9 mouse cellular contexts compared by ENCODE assay signal in genomic region chr6:118373294-118373693, GRCm38 (mm10). TPM values are rescaled to one million over a fixed set of nuclear protein-coding genes. Genes with fewer than 3 reads are reported as not detected.
DNase-seq lines count a peak whose midpoint lies in the region; ATAC-seq and TF ChIP-seq lines count a peak whose summit lies in the region.
"Had no signal": no experiment of that assay in that cellular context is flagged by ENCODE, and none has a peak within 500 bp of the region (broad histone marks: within the 10 kb centered on the region; RNA-seq: fewer than 3 reads in every experiment).

No protein-coding gene starts in this region.

- no peak for ATAC-seq in kidney, embryonic 14.5 days (ENCODE audit: low FRiP score, low TSS enrichment)
- ATAC-seq in G1E (ENCODE audit: extremely low read depth, insufficient number of reproducible peaks, low FRiP score, poor library complexity, severe bottlenecking): no peak
- no peak for ATAC-seq in erythroid progenitor cell, adult 5-6 weeks (replicated peaks; ENCODE audit: low FRiP score, poor library complexity, severe bottlenecking)

- no peak for TF ChIP-seq POLR2A in kidney, adult 2 months (IDR thresholded peaks at IDR 0.05; ENCODE audit: low read depth, low read length)
- no peak for TF ChIP-seq POLR2A in brain, embryonic 14.5 days (IDR thresholded peaks at IDR 0.05; ENCODE audit: borderline replicate concordance, extremely low read depth, insufficient read depth, insufficient read length, poor library complexity, severe bottlenecking)

- H3K4me3 ChIP-seq in kidney, adult 2 months (ENCODE audit: insufficient read depth, low read depth, low read length): no peak overlapping the region
- no peak overlapping the region for H3K4me3 ChIP-seq in kidney, embryonic 14.5 days (ENCODE audit: low read length)
- H3K4me3 ChIP-seq in G1E (ENCODE audit: low read depth, low read length): no peak overlapping the region
- no peak overlapping the region for H3K4me3 ChIP-seq in left cerebral cortex, adult 2 months
- H3K4me3 ChIP-seq: lung, embryonic 15.5 days had no signal

- 29% methylated on average over 5 of the region's 5 CpGs for WGBS in kidney, adult 2 months
- 37% methylated on average over 5 of the region's 5 CpGs for WGBS in kidney, embryonic 14.5 days

- no peak overlapping the region for H3K4me2 ChIP-seq in kidney, embryonic 14.5 days (replicated peaks; ENCODE audit: low read depth, low read length)
- H3K4me2 ChIP-seq: lung, embryonic 15.5 days had no signal

- intact Hi-C loops in left cerebral cortex, adult 2 months (cut with DNase I): no loop called here

- peak; percentile 49 for TF ChIP-seq CTCF in kidney, adult 2 months (conservative IDR thresholded peaks at IDR 0.05; ENCODE audit: insufficient read depth, insufficient read length, low read depth, low read length)
- TF ChIP-seq CTCF in G1E (IDR thresholded peaks at IDR 0.05; ENCODE audit: low read depth, low read length): 0 out of 2 replicates have a peak, but pooled peaks have one; percentile 27
- TF ChIP-seq CTCF in brain, embryonic 14.5 days (IDR thresholded peaks at IDR 0.05; ENCODE audit: borderline replicate concordance, extremely low read depth, insufficient read depth, insufficient read length): peak; percentile 56
- peak; percentile 67 for TF ChIP-seq CTCF in left cerebral cortex, adult 2 months (IDR thresholded peaks at IDR 0.05)

- peak; percentile 29 for DNase-seq in kidney, adult 2 months
- DNase-seq in G1E (ENCODE audit: low spot score): no peak
- DNase-seq in brain, embryonic 14.5 days (ENCODE audit: low read depth): peak; percentile 31
- DNase-seq in gastrocnemius, postnatal 10 days: peak; percentile 76
- peak; percentile 24 to 54 for DNase-seq in left cerebral cortex, adult 2 months (ENCODE audit: extremely low spot score in 1 of 2, low spot score in 2 of 2)
- DNase-seq in retina, embryonic 14.5 days (ENCODE audit: low spot score): peak; percentile 79

- no peaks in the 10 kb centered on the region for H3K36me3 ChIP-seq in kidney, adult 2 months (ENCODE audit: control insufficient read depth, insufficient read depth, low read length)
- H3K36me3 ChIP-seq in kidney, embryonic 14.5 days (ENCODE audit: control insufficient read depth, insufficient read depth, low read length): no peaks in the 10 kb centered on the region
- no peaks in the 10 kb centered on the region for H3K36me3 ChIP-seq in G1E (replicated peaks)
- H3K36me3 ChIP-seq: lung, embryonic 15.5 days had no signal

- no peak overlapping the region for H3K9ac ChIP-seq in kidney, embryonic 14.5 days (ENCODE audit: low read depth, low read length)
- H3K9ac ChIP-seq: lung, embryonic 15.5 days had no signal

- no peaks in the 10 kb centered on the region for H3K9me3 ChIP-seq in kidney, embryonic 14.5 days (ENCODE audit: control insufficient read depth, low read length)
- no peaks in the 10 kb centered on the region for H3K9me3 ChIP-seq in G1E (replicated peaks)
- H3K9me3 ChIP-seq: lung, embryonic 15.5 days had no signal

- H3K4me1 ChIP-seq in kidney, adult 2 months (ENCODE audit: control insufficient read depth, insufficient read depth, low read length): no peaks in the 10 kb centered on the region
- no peaks in the 10 kb centered on the region; the same call in 1 of the 2 replicates for H3K4me1 ChIP-seq in kidney, embryonic 14.5 days (ENCODE audit: control insufficient read depth, insufficient read depth, low read length)
- no peaks in the 10 kb centered on the region for H3K4me1 ChIP-seq in G1E (ENCODE audit: insufficient read depth, low read depth, low read length)
- H3K4me1 ChIP-seq: lung, embryonic 15.5 days had no signal

- H3K27ac ChIP-seq in kidney, adult 2 months (ENCODE audit: insufficient read depth, low read depth, low read length): no peak overlapping the region
- H3K27ac ChIP-seq in kidney, embryonic 14.5 days (ENCODE audit: low read depth, low read length): no peak overlapping the region
- H3K27ac ChIP-seq in left cerebral cortex, adult 2 months: no peak overlapping the region
- H3K27ac ChIP-seq: lung, embryonic 15.5 days had no signal

- H3K27me3 ChIP-seq in kidney, adult 2 months (replicated peaks; ENCODE audit: control insufficient read depth, insufficient read depth, low read length): no peaks in the 10 kb centered on the region; the same call in 1 of the 2 replicates
- no peaks in the 10 kb centered on the region; the same call in 1 of the 2 replicates for H3K27me3 ChIP-seq in kidney, embryonic 14.5 days (ENCODE audit: control insufficient read depth, insufficient read depth, low read length)
- peaks cover 33% of the 10 kb centered on the region for H3K27me3 ChIP-seq in G1E (ENCODE audit: insufficient read depth, low read length)

RNA-seq across cellular contexts. Expression of gene Bms1, which starts 46.0 kb away (rescaled TPM):
- 3.6 and 4.8 TPM in 2 replicates for polyA plus RNA-seq in kidney, adult 2 months (2012; rRNA removed)
- 17.4 and 38.3 TPM in 2 replicates for polyA plus RNA-seq in kidney, embryonic 14.5 days (2014; fragmentation: Nextera tagmentation; extraction: Ambion mirVana)
- total RNA-seq in G1E (2014; fragmentation: Nextera tagmentation): 50.5 and 55.8 TPM in 2 replicates
- 81.0 and 98.9 TPM in 2 replicates for total RNA-seq in G1E (2017)
- 149 and 198 TPM in 2 replicates for polyA plus RNA-seq in G1E (2012)
- 11.9 and 21.2 TPM in 2 replicates for polyA plus RNA-seq in brain, embryonic 14.5 days (2012; rRNA removed)
- 10 to 100 TPM; 24.0 to 25.6 TPM for total RNA-seq in gastrocnemius, postnatal 10 days (2021)
- total RNA-seq in left cerebral cortex, adult 2 months (2021): 10 to 100 TPM; 28.7 to 31.2 TPM
- total RNA-seq in erythroid progenitor cell, adult 5-6 weeks (2015; ENCODE audit: low replicate concordance): 11.9 and 18.0 TPM in 2 replicates
- total RNA-seq in erythroid progenitor cell, adult 5-6 weeks (2017; ENCODE audit: low replicate concordance): 17.6 and 20.0 TPM in 2 replicates
